Mouse (Mus musculus): Measurements from ENCODE around the gene Fam170b.

DNA sequence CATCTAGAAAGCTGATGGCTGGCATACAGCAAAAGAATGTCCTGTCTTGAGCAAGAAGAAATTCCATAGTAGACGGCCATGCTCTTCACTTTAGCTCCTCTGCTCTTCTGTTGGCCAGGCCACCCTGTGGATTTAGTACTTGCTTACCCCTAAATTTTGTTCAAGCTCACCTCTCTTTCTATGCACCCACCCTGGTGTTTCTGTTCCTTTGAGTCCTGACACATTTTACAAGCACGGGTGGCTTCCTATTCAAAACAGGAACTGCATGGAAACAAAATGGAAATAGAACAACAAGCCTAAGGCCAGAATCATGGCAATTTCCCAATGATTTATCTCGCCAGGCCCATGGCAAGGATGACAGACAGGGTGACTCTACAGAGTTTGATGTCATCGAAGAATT, 10.9 kb upstream of the Fam170b start:
- TF ChIP-seq POLR2A (IDR thresholded peaks at IDR 0.05; ENCODE audit: borderline replicate concordance, extremely low read depth, low read depth, low read length) (no peak), CTCF (IDR thresholded peaks at IDR 0.05; ENCODE audit: insufficient read depth, low read length) (no peak)

All from lung, adult 2 months (tissue).